Mouse (Mus musculus): ENCODE data around the gene Ermap.

GRCm38 (mm10) chr4:119204672-119205071 lies 14.9 kb upstream of the Ermap start:
- TF ChIP-seq CTCF (conservative IDR thresholded peaks at IDR 0.05; ENCODE audit: insufficient read depth, insufficient read length, low read depth, low read length) (peak; percentile 92), POLR2A (IDR thresholded peaks at IDR 0.05; ENCODE audit: low read depth, low read length) (no peak)

All from kidney, adult 2 months (tissue).